Mouse (Mus musculus) spleen, adult 18-20 months (tissue): ENCODE results near the gene Egfl7.

Experiments used
- DNase-seq, 2 experiments: peaks; one replicate each; pipeline ENCODE4 v3.0.0; 2022; ENCODE audit warnings: mixed read lengths in 2 of 2

The Egfl7 gene

DNA sequence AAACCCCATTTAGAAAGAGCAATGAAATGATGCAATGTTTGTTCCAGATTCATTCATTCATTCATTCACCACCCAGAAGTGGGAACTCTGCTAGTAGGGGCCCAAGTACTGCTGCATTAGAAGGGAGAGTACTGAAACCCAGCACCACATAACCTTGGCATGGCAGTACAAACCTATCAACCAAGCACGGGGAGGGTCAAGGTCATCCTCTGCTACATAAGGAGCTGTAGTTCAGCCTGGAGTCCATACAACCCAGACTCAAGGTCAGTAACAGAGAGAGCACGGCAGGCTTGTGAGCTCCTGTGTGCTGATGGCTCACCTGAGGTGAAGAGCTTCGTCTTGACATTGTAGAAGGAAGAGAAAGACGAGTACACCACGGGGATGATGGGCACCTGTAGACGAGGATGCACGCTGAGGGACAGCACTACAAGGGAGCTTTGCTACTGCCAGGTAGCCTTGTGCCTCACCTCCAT, 14.7 kb downstream of the Egfl7 start:
- no peak for DNase-seq

DNA sequence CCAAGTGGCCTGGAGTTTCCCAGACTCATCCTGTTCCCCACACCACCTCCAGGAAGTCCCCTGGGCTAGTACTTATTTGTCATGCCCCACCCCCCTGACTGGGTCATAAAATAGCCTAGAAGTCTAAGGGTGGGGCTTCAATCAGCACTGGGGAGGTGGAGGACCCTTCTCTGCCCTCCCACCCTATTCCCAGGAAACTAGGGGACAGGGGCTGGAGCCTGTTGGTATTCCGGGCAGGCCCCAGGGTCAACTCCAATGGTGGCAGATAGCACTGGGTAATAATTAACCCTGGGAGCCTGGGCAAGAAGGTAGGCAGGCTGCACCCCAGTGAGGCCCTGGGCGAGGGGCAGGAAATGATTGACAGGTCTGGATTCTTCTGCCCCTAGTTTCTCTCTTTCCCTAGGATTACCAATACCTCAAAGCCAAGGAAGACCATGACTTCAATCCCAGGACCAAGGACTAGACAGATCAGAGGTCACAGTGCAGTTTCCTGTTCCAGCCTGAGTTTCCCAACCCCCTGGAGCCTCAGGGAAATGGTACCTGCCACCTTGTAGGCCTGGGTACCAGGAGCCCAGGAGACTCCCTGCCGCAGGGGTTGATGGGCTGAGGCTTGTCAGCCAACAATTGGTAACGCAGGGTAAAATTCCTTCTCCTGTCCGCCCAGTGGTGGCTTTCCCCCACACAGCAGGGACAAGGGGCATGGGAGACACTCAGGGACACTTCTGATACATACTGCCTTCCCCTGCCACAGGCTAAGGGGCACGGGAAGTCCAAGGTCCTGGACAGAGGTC, 15.3 kb downstream of the Egfl7 start:
- no peak for DNase-seq

DNA sequence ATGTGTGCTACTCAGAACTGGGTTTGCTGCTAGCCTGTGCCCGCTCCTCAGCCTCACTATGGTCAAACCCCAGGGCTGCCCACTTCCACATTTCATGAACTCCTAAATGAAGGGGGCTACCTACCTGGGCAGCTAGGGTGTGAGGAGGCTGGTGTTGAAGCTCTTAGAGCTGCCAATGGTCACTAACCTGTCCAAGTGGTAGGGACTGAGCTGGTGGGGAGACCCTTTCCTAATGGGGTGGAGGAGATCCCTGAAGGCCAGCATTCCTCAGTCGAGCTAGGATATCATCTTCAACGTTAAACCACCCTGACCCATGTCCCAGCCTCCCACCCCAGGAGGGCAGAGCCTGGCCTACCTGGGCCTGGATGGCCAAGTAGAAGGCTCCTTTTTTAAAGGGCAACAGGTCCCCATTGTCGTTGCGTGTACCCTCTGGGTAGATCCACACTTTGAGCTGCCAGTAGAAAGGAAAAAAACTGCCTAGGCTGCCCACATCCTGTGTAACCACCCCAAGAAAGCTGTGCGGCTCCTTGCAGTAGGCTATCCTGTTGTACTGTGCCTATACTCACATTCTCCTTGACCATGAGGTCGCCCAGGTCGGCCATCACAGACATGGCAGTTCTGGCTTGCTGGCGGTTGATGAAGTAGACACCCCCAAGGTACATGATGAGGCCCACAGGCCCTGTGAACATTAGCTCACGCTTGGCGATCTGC, 16.1 kb downstream of the Egfl7 start:
- DNase-seq: no peak

DNA sequence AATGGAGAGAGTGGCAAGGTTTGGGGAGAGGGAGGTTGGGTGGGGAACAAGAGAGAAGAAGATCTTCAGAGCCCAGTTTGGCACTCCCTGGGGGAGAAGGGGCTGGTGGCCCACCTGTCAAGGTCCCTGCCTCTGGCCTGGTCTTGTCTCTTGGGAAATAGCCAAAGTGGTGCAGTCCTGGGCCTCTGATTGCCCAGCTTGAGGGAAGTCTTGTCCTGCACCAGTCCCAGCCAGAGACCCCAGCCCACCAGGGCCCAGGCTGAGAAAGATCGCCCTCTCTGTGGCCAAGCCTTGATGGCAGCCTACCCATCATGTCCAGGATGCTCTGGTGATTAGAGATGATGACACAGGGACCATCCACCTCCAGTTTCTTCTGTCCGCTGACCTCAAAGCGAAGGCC, 17.1 kb downstream of the Egfl7 start:
- DNase-seq: no peak

DNA sequence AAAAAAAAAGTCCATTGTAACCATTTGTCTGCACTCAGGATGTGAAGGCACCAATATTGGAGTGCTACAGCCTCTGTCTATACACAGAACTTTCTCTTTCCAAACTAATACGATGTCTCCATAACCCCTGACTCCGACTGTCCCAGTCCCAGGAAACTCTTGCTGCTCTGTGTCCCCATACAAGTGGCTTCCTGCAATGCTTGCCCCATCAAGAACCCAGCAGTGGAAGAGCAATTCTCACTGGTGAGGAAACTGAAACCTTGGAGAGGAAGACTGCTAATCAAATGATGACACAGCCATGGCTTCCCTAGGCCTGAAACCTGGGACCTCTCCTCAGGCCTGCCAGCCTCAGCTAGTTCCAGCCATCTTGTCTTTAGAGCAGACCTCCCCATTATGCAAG, 18.0 kb downstream of the Egfl7 start:
- DNase-seq: no peak

DNA sequence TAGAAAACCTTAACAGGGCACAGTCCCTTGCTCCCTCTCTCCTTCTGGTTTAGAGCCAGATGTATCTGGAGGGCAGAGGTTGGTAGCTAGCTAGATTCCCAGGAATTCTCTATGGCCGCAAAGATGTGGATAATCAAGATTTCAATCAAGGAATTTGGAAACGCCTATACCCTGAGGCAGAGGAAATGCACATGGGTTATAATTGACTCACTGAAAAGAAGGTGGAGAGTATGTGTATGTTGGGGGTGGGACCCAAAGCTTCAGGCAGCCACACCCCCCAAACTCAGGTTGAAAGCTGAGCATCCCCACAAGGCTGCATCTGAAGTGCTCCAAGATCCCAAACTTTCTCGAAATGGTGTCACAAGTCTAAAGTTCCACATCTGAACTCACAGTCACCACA, 18.6 kb downstream of the Egfl7 start:
- no peak for DNase-seq

DNA sequence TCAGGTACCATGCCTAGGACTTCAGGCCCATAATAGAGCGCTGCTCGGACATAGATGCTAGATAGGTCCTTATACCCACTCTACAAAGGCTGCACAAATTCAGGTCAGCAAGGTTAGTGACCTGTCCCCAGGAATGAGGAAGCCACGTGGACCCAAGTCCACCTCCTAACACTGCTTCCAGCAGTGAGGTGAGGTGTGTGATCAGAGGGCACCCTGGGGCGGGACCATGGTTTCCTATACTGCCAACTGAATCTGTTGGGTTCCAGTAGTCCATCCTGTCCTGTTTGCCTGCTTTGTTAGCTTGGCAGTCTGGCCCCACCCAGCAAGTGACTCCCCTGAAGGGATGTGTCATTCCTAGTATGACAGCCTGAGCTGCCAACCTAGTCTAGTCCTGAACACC, 20.2 kb downstream of the Egfl7 start:
- no peak for DNase-seq

DNA sequence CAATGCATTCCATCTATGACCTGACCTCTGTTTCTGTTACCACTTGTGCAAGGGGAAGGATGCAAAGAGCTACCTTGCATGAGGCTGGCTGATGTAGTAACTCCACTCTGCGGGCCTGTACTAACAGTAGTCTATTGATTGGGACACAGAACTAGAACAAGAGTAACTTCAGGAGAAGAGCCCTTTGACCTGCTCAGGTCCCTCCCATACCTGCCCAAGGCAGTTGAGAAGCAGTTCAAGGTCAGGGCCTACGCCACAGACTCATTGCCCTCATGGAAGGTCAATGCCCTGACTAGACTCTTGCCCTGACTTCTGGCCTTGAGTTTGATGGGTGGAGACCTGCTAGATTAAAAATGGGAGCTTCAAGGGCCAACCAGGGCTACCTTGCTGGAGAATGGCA, 20.9 kb downstream of the Egfl7 start:
- no peak for DNase-seq

DNA sequence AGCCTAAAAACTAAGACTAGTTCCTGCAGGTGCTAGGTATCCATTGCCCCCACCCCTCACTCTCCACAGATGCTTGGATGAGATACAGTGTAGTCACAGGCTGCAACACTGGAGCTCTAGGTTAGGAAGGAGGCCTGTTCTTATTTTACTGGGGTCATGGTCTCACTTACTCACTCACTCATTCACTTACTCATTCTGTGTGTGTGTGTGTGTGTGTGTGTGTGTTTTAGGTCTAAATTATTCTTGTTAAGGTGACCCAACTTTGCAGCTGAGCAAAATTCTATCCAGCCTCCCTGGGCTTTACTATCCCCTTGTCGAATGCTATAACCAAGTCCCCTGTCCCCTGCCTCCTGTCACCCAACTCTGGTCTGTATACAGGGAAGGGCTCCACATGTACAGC, 21.8 kb downstream of the Egfl7 start:
- DNase-seq: no peak

DNA sequence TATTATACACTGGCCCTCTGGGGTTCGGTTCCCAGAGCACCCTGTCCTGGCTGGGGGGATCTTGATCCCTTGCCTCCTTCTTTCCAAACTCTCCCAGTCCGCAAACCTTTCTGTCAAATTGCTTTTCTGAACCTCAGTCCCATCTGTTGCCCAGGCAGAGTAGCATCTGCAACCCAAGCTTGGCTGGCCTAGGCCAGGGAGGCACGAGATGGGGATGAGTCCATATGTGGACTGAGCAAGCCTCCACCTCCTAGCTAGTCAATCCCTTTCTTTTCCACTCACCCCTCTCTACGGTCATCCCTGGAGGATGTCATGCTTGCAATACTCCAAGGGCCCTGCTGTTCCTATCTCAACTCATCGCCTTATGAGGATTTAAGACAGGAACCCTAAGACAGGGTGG, 22.8 kb downstream of the Egfl7 start:
- no peak for DNase-seq

DNA sequence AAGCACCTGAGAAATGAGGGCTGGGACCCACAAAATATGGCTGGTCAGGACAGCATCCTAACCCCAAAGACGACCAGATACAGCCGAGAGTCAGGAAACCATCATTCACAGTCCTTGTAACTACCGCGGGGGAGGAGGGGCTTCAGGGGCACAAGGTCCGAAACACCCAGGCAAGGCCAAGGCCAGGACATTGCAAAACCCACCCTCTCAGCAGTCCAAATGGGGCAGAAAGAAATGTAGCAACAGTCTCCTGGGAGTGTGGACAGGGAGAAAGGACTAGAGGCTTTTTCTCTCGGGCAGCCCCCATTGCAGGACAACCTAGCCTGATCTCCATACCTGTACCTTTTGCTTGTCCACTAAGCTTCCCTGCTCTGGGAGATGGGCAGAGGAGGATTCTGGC, 23.3 kb downstream of the Egfl7 start:
- DNase-seq: no peak

DNA sequence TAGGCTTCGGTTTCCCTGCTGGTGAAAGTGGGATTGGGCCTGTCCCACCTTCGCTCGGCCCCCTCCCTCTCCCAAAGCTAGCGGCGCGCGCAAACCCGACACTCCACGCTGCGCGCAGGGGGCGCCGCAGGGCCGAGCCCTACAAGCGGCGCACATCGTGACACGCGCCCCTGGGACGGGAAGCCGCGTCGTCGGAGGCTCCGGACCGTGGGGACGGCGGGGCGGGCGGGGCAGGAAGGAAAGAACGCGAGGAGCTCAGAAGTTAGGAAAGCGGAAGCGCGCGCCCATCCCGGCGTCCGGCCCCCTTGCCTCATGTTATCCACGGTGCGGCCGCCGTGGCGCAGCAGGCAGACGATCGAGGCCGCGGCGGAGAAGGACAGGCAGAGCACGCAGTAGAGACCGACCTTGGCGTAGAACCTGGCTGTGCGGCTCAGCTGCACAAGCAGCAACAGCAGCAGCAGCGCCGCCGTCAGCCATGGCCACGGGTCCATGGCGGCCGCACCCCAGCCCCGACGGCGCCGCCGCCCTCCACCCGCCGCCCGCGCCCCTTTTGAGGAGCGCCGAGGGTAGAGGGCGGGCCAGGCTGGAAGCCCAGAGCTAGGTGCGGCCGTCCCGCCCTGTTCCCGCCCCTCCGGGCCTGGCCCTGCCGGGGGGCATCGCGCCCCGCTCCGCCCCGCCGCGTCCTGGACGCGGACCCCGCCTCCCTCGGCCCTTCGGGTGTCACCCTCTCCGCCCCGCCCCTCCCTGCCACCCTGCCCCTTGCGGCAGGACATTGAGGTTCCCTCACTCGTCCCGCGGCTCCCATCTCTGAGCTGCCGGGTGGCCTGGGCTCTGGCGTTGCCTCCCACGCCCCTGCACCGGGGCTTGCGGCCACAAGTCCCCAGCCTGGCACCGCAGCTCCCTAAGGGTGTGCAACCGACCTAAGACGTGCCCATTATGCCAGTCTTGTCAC, 24.2 kb downstream of the Egfl7 start, which contains the start of gene Agpat2:
TSS of gene Agpat2 (minus strand) at position 698 of the 952 bp plus-strand sequence.
- DNase-seq: peak; percentile 77 to 80

DNA sequence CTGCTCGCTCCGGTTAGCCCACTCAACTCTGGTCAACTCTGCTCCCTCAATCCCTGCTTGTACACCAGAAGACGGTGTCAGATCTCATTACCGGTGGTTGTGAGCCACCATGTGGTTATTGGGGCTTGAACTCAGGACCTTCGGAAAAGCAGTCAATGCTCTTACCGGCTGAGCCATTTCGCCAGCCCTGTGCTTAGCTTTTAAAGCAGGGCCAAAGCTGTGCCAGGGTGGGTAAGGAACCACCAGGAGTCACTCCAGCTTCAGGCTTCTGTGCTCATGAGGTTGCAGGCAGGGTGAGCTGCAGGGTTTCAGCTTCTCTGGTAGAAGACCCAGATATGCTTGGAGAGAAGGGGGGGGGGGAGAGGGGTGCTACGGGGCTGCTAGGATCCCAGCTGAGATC, 25.5 kb downstream of the Egfl7 start:
- no peak for DNase-seq

DNA sequence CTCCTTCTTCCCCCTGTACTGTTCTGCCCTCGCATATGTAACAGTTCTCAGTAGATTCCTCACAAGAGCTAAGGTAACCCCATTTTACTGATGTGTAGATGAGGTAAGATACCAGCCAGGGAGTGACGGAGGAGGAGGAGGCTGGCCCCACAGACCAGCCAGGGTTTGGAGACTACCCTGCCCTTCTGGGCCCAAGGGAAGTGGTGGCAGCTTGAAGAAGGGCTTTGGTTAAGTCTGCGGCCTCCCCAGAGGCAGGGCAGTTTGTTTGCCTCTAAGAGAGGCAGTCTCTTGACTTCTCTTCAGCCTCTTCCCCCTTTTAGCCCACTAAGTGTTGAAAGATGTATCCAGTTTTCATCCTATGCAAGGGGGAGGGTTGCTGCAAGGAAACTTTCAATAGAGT, 26.8 kb downstream of the Egfl7 start:
- no peak for DNase-seq

DNA sequence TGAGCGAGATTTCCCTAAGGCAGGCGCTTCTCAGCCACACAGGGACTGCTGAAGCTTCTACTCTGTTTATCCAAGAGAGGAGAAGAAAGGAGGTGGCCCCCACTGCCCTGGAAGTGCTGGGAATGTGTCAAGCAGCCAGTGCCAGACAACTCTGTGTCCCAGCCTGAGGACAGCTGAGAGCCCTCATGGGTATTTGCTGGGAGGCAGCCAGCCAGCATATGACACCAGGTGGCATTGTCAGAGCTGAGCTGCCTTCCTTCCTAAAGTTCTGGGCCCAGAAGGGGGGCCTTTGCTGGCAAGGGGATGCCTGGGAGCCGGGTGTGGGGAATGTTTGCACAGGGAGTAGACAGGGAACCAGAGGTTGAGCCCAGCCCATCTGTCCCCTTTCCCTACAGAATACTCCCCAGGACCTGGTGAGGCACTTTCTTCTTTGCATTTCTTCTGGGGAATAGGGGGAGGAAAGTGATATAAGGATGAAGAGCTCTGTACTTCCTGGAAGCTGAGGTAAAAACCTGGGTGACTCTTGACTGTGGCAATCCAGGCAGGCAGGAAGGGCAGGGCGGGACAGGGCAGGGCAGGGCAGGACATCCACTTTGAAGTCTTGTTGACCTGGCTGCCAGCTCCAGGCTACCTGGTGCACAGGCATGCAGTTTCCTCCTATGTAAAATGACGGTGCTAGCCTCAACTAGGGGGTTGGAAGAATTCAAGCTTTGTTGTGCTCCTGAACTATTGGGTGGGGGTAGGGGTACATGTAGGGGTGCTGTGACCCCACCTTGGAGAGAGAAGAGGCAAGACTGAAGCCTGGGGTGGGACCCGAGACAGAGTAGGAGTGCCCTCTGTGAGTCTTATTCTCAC, 27.5 kb downstream of the Egfl7 start:
- no peak for DNase-seq

DNA sequence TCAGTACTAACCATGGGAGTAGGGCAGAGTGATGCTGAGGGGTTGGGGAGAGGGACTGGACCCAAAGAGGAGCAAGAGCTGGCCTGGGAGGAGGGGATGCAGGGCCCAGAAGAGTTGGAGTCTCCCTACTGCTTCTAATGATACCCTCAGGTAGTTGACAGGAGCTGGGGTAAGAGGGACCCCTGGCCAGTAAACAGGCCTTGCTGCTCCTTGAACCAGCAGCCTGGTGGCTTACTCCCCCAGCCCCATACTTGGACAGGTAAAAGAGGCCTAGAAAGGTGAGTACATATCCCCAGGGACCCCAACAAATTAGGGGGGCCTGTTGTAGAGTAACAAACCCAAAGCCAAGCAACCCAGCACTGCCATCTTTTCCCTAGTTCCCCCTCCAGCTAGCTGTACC, 29.0 kb downstream of the Egfl7 start:
- no peak for DNase-seq

DNA sequence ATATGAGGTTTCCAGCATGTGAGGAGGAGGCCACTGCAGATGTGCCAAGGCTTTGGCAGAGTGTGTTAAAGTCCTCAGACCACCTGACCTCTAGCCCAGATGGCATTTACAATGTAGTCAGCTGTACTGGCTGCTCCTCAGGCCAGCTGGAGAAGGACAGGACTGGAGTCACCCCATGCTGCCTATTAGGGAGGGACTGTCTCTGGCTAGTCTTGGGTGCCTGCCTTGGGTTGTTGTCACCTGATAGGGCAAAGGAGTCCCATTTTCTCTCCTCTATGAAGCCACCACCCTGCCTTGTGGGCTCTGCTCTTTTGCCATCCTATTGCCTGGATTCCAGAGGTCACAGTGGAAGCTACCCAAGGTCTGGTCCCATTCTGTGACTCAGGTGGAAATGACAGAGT, 29.4 kb downstream of the Egfl7 start:
- DNase-seq: no peak

DNA sequence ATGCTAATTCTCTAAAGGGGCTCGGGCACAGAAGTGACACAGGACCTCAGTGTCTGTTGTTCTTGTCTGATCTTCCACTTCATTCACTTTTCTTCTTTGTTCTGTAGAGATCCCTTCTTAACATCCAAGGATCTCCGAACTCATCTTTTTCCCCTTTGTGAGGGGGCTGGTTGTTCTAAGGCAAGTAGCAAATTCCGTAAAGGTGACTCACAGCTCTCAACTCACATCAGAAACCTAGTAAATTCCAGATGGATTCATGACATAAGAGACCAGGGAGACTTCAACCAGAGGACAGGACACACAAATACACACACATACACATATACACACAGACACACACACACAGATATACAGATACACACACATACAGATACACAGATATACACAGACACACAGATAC, 30.7 kb downstream of the Egfl7 start:
- no peak for DNase-seq

DNA sequence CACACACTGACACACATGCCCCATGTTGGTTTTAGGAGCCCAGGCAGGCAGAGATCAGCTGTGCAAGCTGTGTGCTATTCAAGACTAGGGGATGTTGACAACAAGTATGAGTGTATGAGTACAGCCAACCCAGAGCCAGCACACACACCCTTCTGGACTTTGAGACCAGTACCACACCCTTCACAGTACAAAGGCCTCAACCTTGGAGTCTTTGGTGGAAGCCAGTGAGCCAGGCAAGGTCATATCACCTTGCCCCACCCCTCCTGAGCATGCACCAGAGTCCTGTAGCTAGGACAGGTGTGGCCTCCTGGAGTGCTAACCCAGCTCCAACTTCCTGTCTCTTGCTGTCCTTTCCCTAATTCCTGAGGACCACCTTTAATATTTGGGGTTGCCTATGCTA, 31.2 kb downstream of the Egfl7 start:
- DNase-seq: no peak

DNA sequence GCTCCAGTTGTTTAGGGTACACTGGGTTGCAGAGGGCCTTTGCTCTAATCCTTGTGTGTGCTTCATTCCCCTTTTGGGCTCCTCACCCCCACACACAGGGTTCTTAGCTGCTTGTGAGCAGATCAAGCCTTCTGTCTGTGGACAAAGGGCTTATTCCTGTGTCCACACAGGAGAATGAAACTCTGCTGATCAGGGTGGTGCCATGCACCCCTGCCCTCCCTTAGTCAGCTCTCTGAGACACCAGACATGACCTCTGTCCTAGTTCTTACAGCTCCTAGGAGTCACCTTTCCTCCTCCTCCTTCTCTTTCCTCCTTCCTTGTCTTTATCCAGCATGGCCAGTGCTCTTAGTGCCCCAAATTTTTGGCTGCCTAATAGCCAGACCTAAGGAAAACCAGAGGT, 32.1 kb downstream of the Egfl7 start:
- no peak for DNase-seq

DNA sequence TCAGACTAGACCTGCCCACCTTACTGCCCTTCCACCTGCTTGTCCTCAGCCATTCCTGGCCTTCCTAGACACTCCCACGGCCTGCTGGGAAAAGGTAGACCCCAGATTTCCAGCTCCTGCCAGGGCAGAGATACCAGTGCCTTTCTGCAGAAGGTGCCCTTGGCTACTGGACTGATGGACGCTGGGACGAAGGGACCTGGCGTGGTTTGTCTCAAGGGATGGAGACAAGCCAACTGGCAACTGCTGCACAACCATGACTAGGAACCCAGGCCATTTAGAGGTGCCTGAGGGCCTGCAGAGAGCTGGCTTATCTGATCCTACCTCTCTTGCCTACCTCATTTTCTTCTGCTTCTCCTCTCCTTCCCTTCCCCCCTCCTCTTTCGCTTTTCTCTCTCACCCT, 35.1 kb downstream of the Egfl7 start:
- no peak for DNase-seq

DNA sequence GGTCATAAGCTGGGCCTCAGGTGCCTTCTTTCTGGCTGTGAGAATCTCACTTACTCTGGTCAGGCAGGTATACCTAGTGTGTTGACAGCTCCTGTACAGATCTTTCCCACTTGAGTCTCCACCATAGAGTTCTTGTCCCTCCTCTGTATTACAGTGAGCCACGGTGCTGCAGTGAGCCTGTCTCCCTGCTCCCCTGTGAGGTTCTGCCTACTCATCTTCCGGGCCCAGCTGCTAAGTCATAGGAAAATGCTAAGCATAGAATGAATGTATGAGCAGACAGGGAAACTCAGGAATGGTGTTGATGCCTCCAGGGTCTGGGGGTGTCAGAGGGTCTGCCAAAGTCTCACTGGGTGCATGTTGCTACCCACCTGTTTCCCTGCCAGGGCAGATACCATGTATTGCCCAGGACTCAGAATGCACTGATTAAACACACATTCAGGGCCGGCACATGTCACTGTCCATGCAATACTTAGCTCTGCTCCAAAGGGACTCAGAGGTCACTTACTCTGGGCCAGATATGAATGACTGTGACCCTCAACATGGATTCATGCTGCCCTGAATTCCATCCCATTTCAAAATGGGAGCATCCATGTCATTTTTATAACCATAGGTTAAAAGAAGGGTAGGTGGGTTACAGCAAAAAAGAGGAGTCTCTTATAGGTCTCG, 35.8 kb downstream of the Egfl7 start:
- DNase-seq: no peak
